Mouse (Mus musculus) MEL (cell line): ENCODE data around the gene Nuak2.

ENCODE experiments used
- CTCF ChIP-seq, 3 experiments: IDR thresholded peaks in 2 of 3; conservative IDR thresholded peaks in 1 of 3; 2 replicates each; pipeline ENCODE4 v1.5.1; 2011 to 2012; ENCODE audit warnings: low read length in 3 of 3, low read depth in 2 of 3, mild to moderate bottlenecking in 2 of 3, improper control_type of control experiment in 1 of 3, inconsistent platforms in 1 of 3, mixed read lengths in 1 of 3, moderate library complexity in 1 of 3; ENCODE audit not compliant: control insufficient read depth in 1 of 3, insufficient read depth in 1 of 3, poor library complexity in 1 of 3, severe bottlenecking in 1 of 3
- EP300 ChIP-seq, 2 experiments: IDR thresholded peaks; 2 replicates each; pipeline ENCODE4 v1.6.1; 2011; ENCODE audit warnings: improper control_type of control experiment in 2 of 2, low read length in 2 of 2, low read depth in 1 of 2, mild to moderate bottlenecking in 1 of 2
- GABPA ChIP-seq: IDR thresholded peaks from 2 replicates; pipeline ENCODE4 v1.6.1; 2012; ENCODE audit warnings: low read depth, mild to moderate bottlenecking, inconsistent platforms, low read length, improper control_type of control experiment, moderate library complexity
- MAX ChIP-seq: IDR thresholded peaks from 2 replicates; pipeline ENCODE4 v1.6.1; 2011; ENCODE audit warnings: low read length, improper control_type of control experiment
- MYB ChIP-seq: IDR thresholded peaks from 2 replicates; pipeline ENCODE4 v1.6.1; 2011; ENCODE audit warnings: mild to moderate bottlenecking, low read depth, low read length, improper control_type of control experiment
- RAD21 ChIP-seq: IDR thresholded peaks from 2 replicates; pipeline ENCODE4 v1.6.1; 2011; ENCODE audit warnings: mild to moderate bottlenecking, low read depth, low read length, improper control_type of control experiment
- RCOR1 ChIP-seq: IDR thresholded peaks from 2 replicates; pipeline ENCODE4 v1.6.1; 2012; ENCODE audit warnings: low read depth, mild to moderate bottlenecking, inconsistent platforms, low read length, improper control_type of control experiment
- ZMIZ1 ChIP-seq: IDR thresholded peaks from 2 replicates; pipeline ENCODE4 v1.6.1; 2012; ENCODE audit warnings: low read depth, mild to moderate bottlenecking, inconsistent platforms, low read length, improper control_type of control experiment, moderate library complexity

DNA sequence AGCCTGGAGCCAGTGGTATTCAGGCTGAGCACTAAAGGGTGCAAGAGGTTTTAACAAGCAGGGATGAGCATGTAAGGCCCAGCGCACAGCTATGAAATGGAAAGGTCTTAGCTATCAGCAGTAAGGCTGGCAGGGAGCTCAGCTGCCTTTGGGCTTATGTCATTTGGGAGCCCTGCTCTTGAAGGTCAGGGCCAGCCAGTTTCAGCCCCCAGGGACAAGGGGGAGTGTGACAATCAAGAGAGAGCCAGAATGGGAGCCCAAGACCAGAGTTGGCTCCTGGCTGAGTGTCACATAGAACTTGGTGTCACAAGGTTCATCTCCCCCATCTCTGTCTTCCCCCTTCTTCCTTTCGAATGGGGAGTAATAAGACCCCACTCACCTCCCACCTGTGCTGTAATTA lies 28.5 kb upstream of the Nuak2 start:
- TF ChIP-seq CTCF (IDR thresholded peaks at IDR 0.05 in 2 of 3, conservative IDR thresholded peaks at IDR 0.05 in 1 of 3; ENCODE audit: control insufficient read depth in 1 of 3, insufficient read depth in 1 of 3, low read depth in 2 of 3, low read length in 3 of 3, poor library complexity in 1 of 3, severe bottlenecking in 1 of 3) (no peak), GABPA (no peak), ZMIZ1 (no peak), EP300 (IDR thresholded peaks at IDR 0.05; ENCODE audit: low read depth in 1 of 2, low read length in 2 of 2) (no peak), RCOR1 (no peak), MAX (no peak), RAD21 (no peak), MYB (no peak)
